Mouse (Mus musculus) liver, embryonic 11.5 days (tissue): ENCODE data around the gene Eva1b. TPM values are rescaled to one million over a fixed set of nuclear protein-coding genes. Genes with fewer than 3 reads are reported as not detected.
A peak's percentile ranks its signal among the peaks of the same experiment; 100 is the strongest.

ENCODE experiments used
- ATAC-seq: fragments of 200-750 bp; cut with Nextera tagmentation; replicated peaks from 2 replicates; pipeline ENCODE4 v1.8.0; 2017; ENCODE audit warnings: moderate number of reproducible peaks, mild to moderate bottlenecking, moderate TSS enrichment, moderate library complexity; ENCODE audit not compliant: low FRiP score
- DNase-seq: peaks from one replicate; pipeline ENCODE4 v3.0.0-alpha.2; 2017; ENCODE audit warnings: low spot score
- H3K27ac ChIP-seq: fragments of 300-500 bp; sonication (generic); 2 replicates; pipeline ENCODE4 v1.5.1; 2014; ENCODE audit warnings: mild to moderate bottlenecking, low read depth, low read length, control low read depth
- H3K27me3 ChIP-seq: fragments of 300-500 bp; sonication (generic); replicated peaks from 2 replicates; pipeline ENCODE4 v1.6.1; 2014; ENCODE audit warnings: low read length, mixed read lengths; ENCODE audit not compliant: control insufficient read depth, insufficient read depth
- H3K36me3 ChIP-seq: fragments of 300-500 bp; sonication (generic); 2 replicates; pipeline ENCODE4 v1.6.1; 2014; ENCODE audit warnings: mild to moderate bottlenecking, low read length, moderate library complexity, mixed read lengths; ENCODE audit not compliant: control insufficient read depth, insufficient read depth
- H3K4me1 ChIP-seq: fragments of 300-500 bp; sonication (generic); replicated peaks from 2 replicates; pipeline ENCODE4 v1.6.1; 2014; ENCODE audit warnings: low read length, mixed read lengths; ENCODE audit not compliant: control insufficient read depth, insufficient read depth
- H3K4me2 ChIP-seq: fragments of 300-500 bp; sonication (generic); 2 replicates; pipeline ENCODE4 v1.6.1; 2014; ENCODE audit warnings: mild to moderate bottlenecking, control low read depth, moderate library complexity
- H3K4me3 ChIP-seq: fragments of 300-500 bp; sonication (generic); 2 replicates; pipeline ENCODE4 v1.5.1; 2014; ENCODE audit warnings: low read depth, low read length, control low read depth
- H3K9ac ChIP-seq: fragments of 300-500 bp; sonication (generic); 2 replicates; pipeline ENCODE4 v1.6.1; 2014; ENCODE audit warnings: low read depth, low read length, control low read depth
- H3K9me3 ChIP-seq: fragments of 300-500 bp; sonication (generic); 2 replicates; pipeline ENCODE4 v1.6.1; 2016; ENCODE audit warnings: low read length, inconsistent platforms, mixed read lengths; ENCODE audit not compliant: control insufficient read depth
- WGBS: fragments of 180-500 bp; shearing (Covaris S2); extraction: QIAGEN DNeasy Blood & Tissue Kit; methylation state at CpG from one replicate; pipeline ENCODE4 v1.1.7; 2014; 5-methylcytosine and 5-hydroxymethylcytosine counted together
- polyA plus RNA-seq: library from polyadenylated mRNA; unstranded; fragments of >200 nt; fragmentation: Nextera tagmentation; extraction: Ambion mirVana; gene quantifications from 2 replicates; pipeline ENCODE4 v1.2.1, GENCODE M21; 2014

Gene Eva1b
- polyA plus RNA-seq, 1 experiment from 2014 or later: 28.1 TPM

DNA sequence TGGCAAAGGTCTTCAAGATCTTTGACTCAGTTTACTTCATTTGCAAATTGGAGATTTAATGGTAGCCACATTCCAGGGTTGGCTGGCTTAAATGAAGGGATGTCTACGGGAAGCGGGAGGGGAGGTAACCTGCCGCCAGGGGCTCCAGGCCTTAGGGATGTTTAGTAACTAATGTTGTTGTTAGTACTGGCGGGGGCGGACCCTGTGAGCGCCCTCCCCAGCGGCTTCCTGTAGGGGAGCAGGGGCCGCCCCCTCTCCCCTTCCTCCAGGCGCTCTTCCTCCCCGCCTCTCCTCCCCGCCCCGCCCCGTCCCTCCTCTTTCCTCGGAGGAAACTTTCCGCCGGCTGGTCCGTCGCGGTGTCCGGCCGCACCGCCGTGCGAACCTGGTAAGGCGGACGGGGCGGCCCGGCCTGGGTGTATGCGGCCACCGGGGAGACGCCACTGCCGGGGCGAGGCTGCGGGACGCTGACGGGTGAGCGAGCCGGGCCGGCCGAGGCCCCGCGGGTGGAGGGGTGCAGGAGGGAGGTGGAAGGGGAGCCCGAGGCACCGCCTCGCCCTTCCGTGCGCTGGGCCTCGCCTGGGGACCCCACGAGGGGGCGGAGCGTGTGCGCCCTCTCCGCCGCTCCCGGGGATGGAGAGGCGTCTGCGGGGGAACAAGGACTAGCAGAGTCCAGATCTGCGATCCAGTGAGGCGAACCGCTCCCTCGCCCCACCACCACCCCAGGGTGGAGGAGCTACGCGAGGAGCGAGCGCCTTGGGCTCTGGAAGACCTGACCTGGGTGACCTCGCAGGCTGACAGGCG, 817 bp downstream of the Eva1b start:
- H3K27me3 ChIP-seq: peaks cover 36% of the 10 kb centered on the region
- peak overlapping the region; percentile 68 for H3K4me3 ChIP-seq
- no peaks in the 10 kb centered on the region for H3K9me3 ChIP-seq
- H3K27ac ChIP-seq: peak overlapping the region; percentile 87
- DNase-seq (peak; percentile 69), ATAC-seq (peak; percentile 33; the same call in 1 of the 2 replicates)
- 1% methylated on average over 64 of the region's 67 CpGs for WGBS
- peak overlapping the region; percentile 26 for H3K9ac ChIP-seq
- peak overlapping the region; percentile 57 for H3K4me2 ChIP-seq
- H3K4me1 ChIP-seq: peaks cover 38% of the 10 kb centered on the region
- H3K36me3 ChIP-seq: no peaks in the 10 kb centered on the region

- no peaks in the 10 kb centered on the region for H3K36me3 ChIP-seq
- H3K4me3 ChIP-seq: peak overlapping the region; percentile 68
- H3K4me2 ChIP-seq: peak overlapping the region; percentile 57
- peak overlapping the region; percentile 87 for H3K27ac ChIP-seq
- H3K27me3 ChIP-seq: peaks cover 36% of the 10 kb centered on the region
- H3K9me3 ChIP-seq: no peaks in the 10 kb centered on the region
- peak overlapping the region; percentile 26 for H3K9ac ChIP-seq
- ATAC-seq (no peak), DNase-seq (no peak)
- H3K4me1 ChIP-seq: peaks cover 38% of the 10 kb centered on the region
- 29% methylated on average over 41 of the region's 42 CpGs for WGBS
Measured at GRCm38 (mm10) chr4:126149041-126149676, 1.6 kb downstream of the Eva1b start.

DNA sequence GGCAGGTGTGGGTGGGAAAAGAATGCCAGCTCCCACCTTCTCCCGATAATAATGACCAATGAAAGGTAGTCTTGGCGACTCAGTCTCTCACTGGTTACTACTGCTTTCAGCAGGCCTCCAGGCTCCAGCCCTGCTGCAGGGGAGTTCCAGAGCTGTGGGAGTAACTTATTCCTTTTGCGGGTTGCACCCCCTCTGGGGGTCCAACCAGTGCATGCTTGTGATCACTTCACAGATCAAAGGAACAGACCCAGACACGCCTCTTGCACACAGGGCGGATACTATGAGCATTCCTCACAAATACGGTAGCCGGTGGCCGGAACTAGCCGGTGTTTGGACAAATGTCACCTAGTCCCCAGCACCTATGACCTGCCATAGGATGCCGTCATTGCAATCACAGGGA, 2.3 kb downstream of the Eva1b start:
- H3K27me3 ChIP-seq: peaks cover 36% of the 10 kb centered on the region
- peak overlapping the region; percentile 57 for H3K4me2 ChIP-seq
- no peaks in the 10 kb centered on the region for H3K36me3 ChIP-seq
- H3K9me3 ChIP-seq: no peaks in the 10 kb centered on the region
- DNase-seq (no peak), ATAC-seq (no peak)
- peaks cover 38% of the 10 kb centered on the region for H3K4me1 ChIP-seq
- no peak overlapping the region for H3K9ac ChIP-seq
- no peak overlapping the region; the same call in 1 of the 2 replicates for H3K27ac ChIP-seq
- H3K4me3 ChIP-seq: peak overlapping the region; percentile 68
- WGBS: 55% methylated on average over 10 of the region's 10 CpGs

DNA sequence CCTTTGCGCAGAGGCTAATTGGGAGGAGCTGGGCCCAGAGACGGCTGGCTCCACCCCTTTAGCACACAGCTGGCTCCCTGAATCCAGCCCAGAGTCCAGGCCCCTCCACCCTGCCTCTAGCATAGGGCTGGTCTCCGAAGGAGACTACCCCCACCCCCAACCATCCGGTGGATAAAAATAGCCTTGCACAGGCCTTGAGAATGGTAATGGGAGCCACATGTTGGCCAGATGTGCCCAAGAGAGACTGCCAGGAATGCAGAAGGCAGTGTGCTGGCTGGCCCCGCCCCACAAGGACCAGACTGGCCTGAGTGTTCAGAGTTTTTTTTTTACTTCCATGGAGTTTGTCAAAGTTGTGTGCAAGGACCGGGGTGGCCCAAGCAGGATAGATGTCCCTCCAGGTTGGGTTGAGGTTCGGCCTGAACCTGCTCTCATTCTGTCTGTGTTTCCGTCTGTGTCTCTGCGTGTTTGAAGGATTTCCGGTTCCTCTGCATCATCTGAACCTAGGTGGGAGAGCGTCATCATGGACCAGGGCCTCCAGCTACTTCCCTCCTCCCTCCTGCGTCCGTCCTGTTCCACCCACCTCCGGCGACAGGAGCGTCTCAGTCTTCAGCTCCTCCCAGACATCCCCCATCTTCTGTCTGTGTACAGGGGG, 2.9 kb downstream of the Eva1b start:
- peaks cover 36% of the 10 kb centered on the region for H3K27me3 ChIP-seq
- peak overlapping the region; percentile 14; the same call in 1 of the 2 replicates for H3K27ac ChIP-seq
- peaks cover 41% of the 10 kb centered on the region for H3K4me1 ChIP-seq
- H3K9ac ChIP-seq: no peak overlapping the region
- no peaks in the 10 kb centered on the region for H3K9me3 ChIP-seq
- 43% methylated on average over 16 of the region's 16 CpGs for WGBS
- H3K4me2 ChIP-seq: peak overlapping the region; percentile 57
- peak; percentile 45 for ATAC-seq
- H3K36me3 ChIP-seq: no peaks in the 10 kb centered on the region
- peak; percentile 74 for DNase-seq
- peak overlapping the region; percentile 68 for H3K4me3 ChIP-seq

DNA sequence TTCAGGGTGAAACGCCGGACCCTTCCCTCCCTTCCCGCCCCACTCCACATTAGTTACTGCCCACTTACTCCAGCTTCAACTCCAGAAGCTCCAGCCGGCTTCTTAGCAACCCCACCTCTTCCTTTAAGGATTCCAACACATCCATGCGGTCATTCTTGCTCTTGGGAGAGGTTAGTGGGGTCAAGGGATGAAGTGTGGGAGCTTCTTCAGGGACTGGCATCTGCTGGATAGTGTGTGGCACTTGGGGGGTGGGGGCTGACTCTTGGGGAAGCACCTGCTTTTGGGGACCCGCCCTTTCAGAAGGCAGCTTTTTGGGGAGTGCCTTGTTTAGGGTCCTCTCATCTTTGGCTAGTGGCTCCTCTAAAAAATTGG, 3.4 kb downstream of the Eva1b start:
- Histone ChIP-seq H3K9me3 (no peaks in the 10 kb centered on the region), H3K4me2 (peak overlapping the region; percentile 57), H3K27me3 (peaks cover 36% of the 10 kb centered on the region), H3K27ac (peak overlapping the region; percentile 14; the same call in 1 of the 2 replicates), H3K9ac (no peak overlapping the region), H3K4me3 (peak overlapping the region; percentile 10; the same call in 1 of the 2 replicates), H3K4me1 (peaks cover 46% of the 10 kb centered on the region), H3K36me3 (no peaks in the 10 kb centered on the region)
- DNase-seq (no peak), ATAC-seq (no peak)
- 59% methylated on average over 6 of the region's 6 CpGs for WGBS

- ATAC-seq (no peak), DNase-seq (no peak)
- Histone ChIP-seq H3K36me3 (no peaks in the 10 kb centered on the region; the same call in 1 of the 2 replicates), H3K27ac (no peak overlapping the region), H3K27me3 (peaks cover 33% of the 10 kb centered on the region), H3K9me3 (no peaks in the 10 kb centered on the region; the same call in 1 of the 2 replicates), H3K4me3 (no peak overlapping the region), H3K9ac (no peak overlapping the region), H3K4me1 (peaks cover 46% of the 10 kb centered on the region), H3K4me2 (no peak overlapping the region)
- WGBS: 84% methylated on average over 16 of the region's 16 CpGs
Measured at GRCm38 (mm10) chr4:126151701-126152440, 4.3 kb downstream of the Eva1b start.

DNA sequence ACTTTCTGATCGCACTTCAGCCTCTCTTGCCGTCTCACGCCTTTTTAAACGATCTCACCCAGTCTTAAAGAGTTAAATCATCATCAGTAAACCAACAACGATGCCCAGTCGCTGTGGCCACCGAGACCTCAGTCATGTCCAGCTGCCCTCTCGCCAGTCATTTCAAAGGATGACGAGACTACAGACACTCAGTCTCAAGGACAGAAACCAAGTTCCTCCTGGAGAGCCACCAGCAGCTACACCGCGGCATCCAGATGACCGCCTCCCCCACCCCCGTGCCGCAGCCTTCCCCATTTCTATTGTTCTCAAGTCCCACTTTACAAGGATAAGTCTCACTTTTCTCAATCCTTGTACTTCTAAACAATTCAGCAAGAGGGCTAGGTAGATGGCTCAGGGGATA, 5.3 kb downstream of the Eva1b start:
- H3K4me3 ChIP-seq: no peak overlapping the region
- H3K27ac ChIP-seq: no peak overlapping the region

DNA sequence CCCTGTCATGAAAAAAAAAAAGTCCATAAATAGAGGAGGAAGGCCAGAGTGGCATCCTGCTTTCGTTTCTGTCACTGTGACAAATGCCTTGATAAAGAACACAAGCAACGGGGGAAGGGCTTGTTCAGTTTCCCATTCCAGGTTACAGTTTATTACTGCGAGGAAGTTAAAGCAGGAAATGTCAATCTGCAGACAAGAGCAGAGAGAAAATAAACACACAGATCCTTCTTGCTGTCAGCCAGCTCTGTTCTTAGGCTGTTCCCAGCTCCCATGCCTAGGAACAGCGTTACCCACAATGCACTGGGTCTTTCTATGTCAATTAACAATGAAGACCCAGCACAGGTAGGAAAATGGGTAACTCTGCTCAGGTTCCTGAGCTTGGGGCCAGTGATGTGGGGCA, 7.6 kb downstream of the Eva1b start:
- no peak overlapping the region for H3K4me3 ChIP-seq
- DNase-seq (no peak), ATAC-seq (no peak)
- 21% methylated on average over 4 of the region's 4 CpGs for WGBS
- no peaks in the 10 kb centered on the region; the same call in 1 of the 2 replicates for H3K9me3 ChIP-seq
- H3K4me2 ChIP-seq: no peak overlapping the region
- peaks cover 1% of the 10 kb centered on the region for H3K27me3 ChIP-seq
- peaks cover 21% of the 10 kb centered on the region for H3K4me1 ChIP-seq
- H3K9ac ChIP-seq: no peak overlapping the region
- peak overlapping the region; percentile 71 for H3K27ac ChIP-seq
- H3K36me3 ChIP-seq: no peaks in the 10 kb centered on the region; the same call in 1 of the 2 replicates

More for the DNA sequence above, 5.3 kb downstream of the Eva1b start:
- H3K36me3 ChIP-seq: no peaks in the 10 kb centered on the region; the same call in 1 of the 2 replicates
- DNase-seq (no peak), ATAC-seq (no peak)
- H3K9me3 ChIP-seq: no peaks in the 10 kb centered on the region; the same call in 1 of the 2 replicates
- peaks cover 24% of the 10 kb centered on the region for H3K27me3 ChIP-seq
- H3K4me1 ChIP-seq: peaks cover 41% of the 10 kb centered on the region
- no peak overlapping the region for H3K4me2 ChIP-seq
- WGBS: 36% methylated on average over 14 of the region's 14 CpGs
- H3K9ac ChIP-seq: no peak overlapping the region
